Mouse (Mus musculus) hindbrain, embryonic 16.5 days (tissue): ENCODE measurements around the gene A730015C16Rik. TPM values are rescaled to one million over a fixed set of nuclear protein-coding genes. Genes with fewer than 3 reads are reported as not detected.

ENCODE experiments used
- ATAC-seq: fragments of 200-750 bp; cut with Nextera tagmentation; 2 replicates; pipeline ENCODE4 v1.8.0; 2017; ENCODE audit warnings: moderate TSS enrichment, moderate library complexity
- H3K27ac ChIP-seq: fragments of 300-500 bp; sonication (generic); 2 replicates; pipeline ENCODE4 v1.5.1; 2014; ENCODE audit warnings: low read depth, mild to moderate bottlenecking, control low read depth, low read length, moderate library complexity
- H3K27me3 ChIP-seq: fragments of 300-500 bp; sonication (generic); replicated peaks from 2 replicates; pipeline ENCODE4 v1.6.1; 2014; ENCODE audit warnings: low read length; ENCODE audit not compliant: control insufficient read depth, insufficient read depth
- H3K36me3 ChIP-seq: fragments of 300-500 bp; sonication (generic); 2 replicates; pipeline ENCODE4 v1.6.1; 2014; ENCODE audit warnings: mild to moderate bottlenecking, low read length, moderate library complexity, mixed read lengths; ENCODE audit not compliant: control insufficient read depth, insufficient read depth
- H3K4me1 ChIP-seq: fragments of 300-500 bp; sonication (generic); 2 replicates; pipeline ENCODE4 v1.6.1; 2014; ENCODE audit warnings: low read depth, low read length; ENCODE audit not compliant: control insufficient read depth, insufficient read depth
- H3K4me2 ChIP-seq: fragments of 300-500 bp; sonication (generic); 2 replicates; pipeline ENCODE4 v1.6.1; 2014; ENCODE audit warnings: mild to moderate bottlenecking, low read length, control low read depth, moderate library complexity
- H3K4me3 ChIP-seq: fragments of 300-500 bp; sonication (generic); 2 replicates; pipeline ENCODE4 v1.5.1; 2014; ENCODE audit warnings: mild to moderate bottlenecking, low read length, control low read depth, moderate library complexity
- H3K9ac ChIP-seq: fragments of 300-500 bp; sonication (generic); 2 replicates; pipeline ENCODE4 v1.6.1; 2014; ENCODE audit warnings: low read depth, mild to moderate bottlenecking, control low read depth, low read length, moderate library complexity
- H3K9me3 ChIP-seq: fragments of 300-500 bp; sonication (generic); 2 replicates; pipeline ENCODE4 v1.6.1; 2014; ENCODE audit warnings: mild to moderate bottlenecking, low read length, moderate library complexity; ENCODE audit not compliant: control insufficient read depth
- WGBS: fragments of 180-500 bp; shearing (Covaris S2); extraction: QIAGEN DNeasy Blood & Tissue Kit; methylation state at CpG from one replicate; pipeline ENCODE4 v1.1.7; 2014; 5-methylcytosine and 5-hydroxymethylcytosine counted together
- polyA plus RNA-seq: library from polyadenylated mRNA; unstranded; fragments of >200 nt; fragmentation: Nextera tagmentation; extraction: Ambion mirVana; gene quantifications from 2 replicates; pipeline ENCODE4 v1.2.1, GENCODE M21; 2015

Gene A730015C16Rik
- polyA plus RNA-seq, 1 experiment from 2014 or later, result 1.0 TPM

DNA sequence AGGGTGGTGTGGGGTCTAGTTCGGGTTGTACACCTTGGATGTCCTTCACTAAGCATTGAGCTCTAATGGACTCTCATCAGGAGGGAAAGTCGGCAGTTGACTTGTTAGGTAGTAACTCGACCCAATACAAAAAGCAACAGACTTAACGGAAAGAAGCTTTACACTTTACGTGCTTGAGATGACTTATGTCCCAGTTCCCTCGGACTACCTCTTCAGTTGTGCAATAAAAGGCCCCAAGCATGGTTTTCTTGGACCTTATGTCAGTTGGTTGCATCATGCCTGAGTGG lies 14.6 kb downstream of the A730015C16Rik start:
- ATAC-seq, result no peak
- Histone ChIP-seq H3K9ac (peak overlapping the region; percentile 76), H3K4me1 (peaks cover 25% of the 10 kb centered on the region), H3K9me3 (no peaks in the 10 kb centered on the region), H3K4me2 (peak overlapping the region; percentile 87), H3K36me3 (no peaks in the 10 kb centered on the region; the same call in 1 of the 2 replicates), H3K27ac (peak overlapping the region; percentile 99), H3K4me3 (peak overlapping the region; percentile 91), H3K27me3 (no peaks in the 10 kb centered on the region)
- 1% methylated on average over 6 of the region's 6 CpGs for WGBS

DNA sequence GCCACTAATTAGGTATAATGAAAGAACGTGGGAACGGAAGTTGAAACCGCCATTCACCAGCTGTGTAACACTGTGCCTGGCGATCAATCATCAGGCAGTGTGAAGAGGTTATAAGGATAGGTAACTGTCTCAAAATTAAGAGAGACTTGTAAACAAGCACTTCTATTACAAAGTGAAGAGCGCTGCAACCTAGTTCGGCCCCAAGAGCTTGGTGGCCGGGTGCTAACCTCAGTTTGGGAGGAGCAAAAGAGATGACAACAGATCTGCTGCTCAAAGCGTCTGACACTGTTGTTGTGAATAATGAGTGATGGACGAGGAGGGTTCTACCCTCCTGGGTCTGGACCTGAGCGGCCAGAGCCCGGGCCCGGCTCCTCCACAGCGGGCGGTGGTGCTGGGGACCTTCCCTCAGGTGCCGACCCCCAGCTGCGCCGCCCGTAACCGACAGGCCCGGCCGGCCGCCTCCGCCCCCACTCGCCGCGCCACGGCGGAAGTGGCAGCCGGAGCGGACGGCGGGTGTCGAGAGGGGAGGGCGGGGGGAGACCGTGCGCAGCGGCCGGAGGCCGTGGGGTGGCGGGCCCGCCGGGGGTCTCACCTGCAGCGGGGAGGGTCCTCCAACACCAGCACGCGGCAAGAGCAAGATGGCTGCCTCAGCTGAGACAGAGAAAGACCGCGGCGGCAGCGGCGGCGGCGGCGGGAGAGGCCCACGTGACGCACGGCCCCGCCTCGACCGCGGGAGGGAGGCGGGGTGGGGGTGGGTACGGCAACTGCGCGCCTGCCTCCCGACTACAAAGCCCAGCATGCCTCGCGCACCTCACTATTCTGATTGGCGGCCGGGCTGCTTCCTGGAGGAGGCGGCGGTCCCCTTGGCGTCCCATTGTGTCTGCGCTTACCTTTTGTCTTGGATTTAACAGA lies 15.2 kb downstream of the A730015C16Rik start, which contains the start of gene Btf3l4:
Btf3l4 (minus strand) TSS at position 699 of the 912 bp plus-strand sequence.
- peak within 1 kb of the TSS; percentile 99 for H3K27ac ChIP-seq
- peak within 1 kb of the TSS; percentile 87 for H3K4me2 ChIP-seq
- peak within 1 kb of the TSS; percentile 99 for H3K9ac ChIP-seq
- under 1% methylated on average over 64 of the region's 73 CpGs for WGBS
- ATAC-seq, result peak; percentile 94
- H3K27me3 ChIP-seq, result no peaks in the 10 kb centered on the region
- no peaks in the 10 kb centered on the region for H3K9me3 ChIP-seq
- no peaks in the 10 kb centered on the region; the same call in 1 of the 2 replicates for H3K36me3 ChIP-seq
- H3K4me1 ChIP-seq, result peaks cover 25% of the 10 kb centered on the region
- H3K4me3 ChIP-seq, result peak within 1 kb of the TSS; percentile 91

DNA sequence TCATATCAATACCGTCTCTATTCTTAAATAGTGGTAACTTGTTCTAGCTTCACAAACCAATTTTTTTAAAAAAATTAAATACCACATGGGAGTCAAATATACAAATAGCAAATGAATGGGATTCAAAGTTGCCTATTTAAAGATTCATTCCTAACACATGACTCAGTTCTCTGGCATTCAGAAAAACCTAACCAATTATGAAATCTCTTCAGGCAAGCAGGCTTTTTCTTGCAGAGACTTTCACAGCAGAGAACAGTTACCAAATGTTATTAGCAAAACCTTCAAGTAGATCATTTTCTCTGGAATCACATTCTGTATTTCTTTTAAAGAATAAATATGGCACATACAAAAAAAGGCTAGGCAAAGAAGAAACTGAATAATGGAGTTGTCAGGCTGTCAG lies 17.7 kb downstream of the A730015C16Rik start:
- Histone ChIP-seq H3K9ac (no peak overlapping the region), H3K4me1 (peaks cover 18% of the 10 kb centered on the region), H3K27ac (no peak overlapping the region), H3K27me3 (no peaks in the 10 kb centered on the region), H3K36me3 (peaks cover 8% of the 10 kb centered on the region), H3K4me3 (no peak overlapping the region), H3K9me3 (no peaks in the 10 kb centered on the region), H3K4me2 (peak overlapping the region; percentile 6; the same call in 1 of the 2 replicates)
- ATAC-seq, result no peak
- WGBS, result 88% methylated on average over 1 of the region's 1 CpGs

DNA sequence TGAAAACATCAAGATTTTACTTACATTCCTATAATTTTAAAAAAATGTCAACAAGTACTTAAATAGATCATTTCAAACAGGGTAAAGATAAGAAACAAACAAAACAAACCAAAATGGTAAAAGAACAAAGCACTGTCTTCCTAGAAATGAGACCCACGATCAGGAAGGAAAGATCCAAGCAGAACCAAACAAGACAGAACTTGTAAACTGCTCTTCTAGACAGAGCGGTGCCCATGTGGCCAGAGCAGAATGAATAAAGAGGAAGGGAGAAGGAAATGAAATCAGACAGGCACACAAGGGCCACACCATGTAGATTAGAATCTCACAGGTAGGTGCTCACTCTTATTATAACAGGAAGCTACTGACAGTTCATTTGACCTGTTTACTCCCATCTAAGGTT lies 21.8 kb downstream of the A730015C16Rik start:
- WGBS, result 87% methylated on average over 2 of the region's 2 CpGs
- Histone ChIP-seq H3K4me3 (no peak overlapping the region), H3K9me3 (no peaks in the 10 kb centered on the region), H3K9ac (no peak overlapping the region), H3K27ac (no peak overlapping the region), H3K36me3 (peaks cover 23% of the 10 kb centered on the region), H3K4me1 (peaks cover 6% of the 10 kb centered on the region), H3K4me2 (no peak overlapping the region), H3K27me3 (no peaks in the 10 kb centered on the region)
- ATAC-seq, result no peak

DNA sequence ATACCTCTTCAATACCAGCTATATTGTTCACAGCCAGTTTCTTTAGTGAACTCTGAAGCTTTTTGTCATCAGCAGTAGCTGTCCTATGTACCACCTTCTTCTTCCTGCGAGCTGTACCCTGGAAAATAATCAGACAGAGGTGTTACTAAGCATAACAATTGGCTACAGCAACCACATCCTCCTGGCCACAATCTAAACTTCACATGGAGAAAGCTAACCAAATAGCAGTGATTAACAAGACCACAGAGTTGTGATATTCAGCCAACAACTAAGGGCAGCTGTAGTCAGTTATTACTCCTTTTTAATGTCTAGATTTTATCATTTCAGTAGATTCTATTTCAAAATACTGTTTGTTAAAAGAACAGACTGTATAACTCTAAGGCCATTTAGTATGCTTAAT lies 22.3 kb downstream of the A730015C16Rik start:
- no peak overlapping the region for H3K4me2 ChIP-seq
- peaks cover 2% of the 10 kb centered on the region for H3K4me1 ChIP-seq
- ATAC-seq, result no peak
- no peak overlapping the region for H3K4me3 ChIP-seq
- no peak overlapping the region for H3K9ac ChIP-seq
- WGBS, result 89% methylated on average over 1 of the region's 1 CpGs
- no peaks in the 10 kb centered on the region for H3K27me3 ChIP-seq
- no peaks in the 10 kb centered on the region for H3K9me3 ChIP-seq
- no peak overlapping the region for H3K27ac ChIP-seq
- peaks cover 23% of the 10 kb centered on the region for H3K36me3 ChIP-seq

DNA sequence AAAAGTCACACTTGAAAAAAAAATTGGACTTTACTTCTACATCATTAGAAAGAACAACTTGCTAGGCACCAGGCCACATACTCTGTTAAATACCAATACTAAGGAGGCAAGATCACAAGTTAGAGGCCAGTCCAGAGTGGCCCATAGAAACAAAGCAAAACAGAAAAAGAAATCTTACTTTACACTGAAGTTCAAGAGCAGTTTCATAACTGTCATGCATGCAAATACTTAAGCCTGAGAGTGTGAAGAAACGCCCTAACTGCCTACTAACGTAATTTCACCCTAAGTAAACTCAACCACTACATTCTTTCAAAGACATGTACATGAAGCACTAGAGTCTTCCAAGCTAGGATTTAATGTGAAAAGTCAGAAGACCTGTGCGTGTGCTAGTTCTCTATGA lies 22.7 kb downstream of the A730015C16Rik start:
- no peaks in the 10 kb centered on the region for H3K4me1 ChIP-seq
- H3K27me3 ChIP-seq, result no peaks in the 10 kb centered on the region
- 97% methylated on average over 3 of the region's 3 CpGs for WGBS
- H3K9me3 ChIP-seq, result no peaks in the 10 kb centered on the region
- H3K4me2 ChIP-seq, result no peak overlapping the region
- ATAC-seq, result no peak
- peaks cover 23% of the 10 kb centered on the region for H3K36me3 ChIP-seq
- H3K9ac ChIP-seq, result no peak overlapping the region
- no peak overlapping the region for H3K4me3 ChIP-seq
- H3K27ac ChIP-seq, result no peak overlapping the region

DNA sequence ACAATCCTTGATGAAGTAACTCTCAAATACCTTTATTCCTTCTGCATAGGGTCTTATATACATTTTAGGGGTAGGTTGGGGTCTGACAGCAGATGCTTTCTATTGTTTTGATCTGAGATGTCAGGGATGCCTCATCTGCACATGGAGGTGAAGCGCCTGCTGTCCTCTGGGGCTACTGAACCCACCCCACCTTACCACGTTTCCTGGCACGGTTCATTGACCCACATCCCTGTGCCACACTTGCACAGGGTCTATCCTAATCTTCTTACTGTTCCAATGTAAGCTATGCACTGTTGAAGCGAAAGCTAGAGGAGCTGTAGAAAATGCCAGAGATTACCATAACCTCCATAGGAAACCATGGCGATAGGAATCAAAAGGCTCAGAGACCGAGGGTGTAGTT lies 36.9 kb downstream of the A730015C16Rik start:
- Histone ChIP-seq H3K27ac (no peak overlapping the region), H3K9ac (no peak overlapping the region), H3K4me3 (no peak overlapping the region), H3K27me3 (no peaks in the 10 kb centered on the region), H3K4me1 (no peaks in the 10 kb centered on the region), H3K4me2 (no peak overlapping the region), H3K36me3 (0 out of 2 replicates have a peak, but pooled peaks cover 2% of the 10 kb centered on the region), H3K9me3 (no peaks in the 10 kb centered on the region)
- ATAC-seq, result no peak
- 63% methylated on average over 6 of the region's 6 CpGs for WGBS

DNA sequence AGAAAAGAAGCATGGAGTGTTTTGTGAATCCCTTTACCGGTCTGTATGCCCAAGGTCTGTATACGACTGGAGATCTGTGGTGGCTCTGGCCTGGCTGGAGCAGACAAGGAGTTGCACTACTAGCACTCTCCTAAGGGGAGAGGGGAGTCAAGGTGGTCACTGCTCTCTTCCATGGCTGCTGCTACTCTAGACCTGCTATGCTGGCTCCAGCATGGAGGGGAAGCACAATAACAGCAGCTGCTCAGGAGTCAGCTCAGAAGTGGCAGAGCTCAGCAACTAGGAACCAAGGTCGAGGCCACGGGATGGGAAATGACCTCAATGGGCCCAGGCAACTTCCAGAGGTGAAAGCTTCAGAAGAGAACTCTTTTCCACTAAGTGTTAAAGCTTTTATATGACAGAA lies 37.3 kb downstream of the A730015C16Rik start:
- Histone ChIP-seq H3K4me2 (no peak overlapping the region), H3K36me3 (0 out of 2 replicates have a peak, but pooled peaks cover 2% of the 10 kb centered on the region), H3K27me3 (no peaks in the 10 kb centered on the region), H3K9ac (no peak overlapping the region), H3K27ac (no peak overlapping the region), H3K4me3 (no peak overlapping the region), H3K9me3 (no peaks in the 10 kb centered on the region), H3K4me1 (no peaks in the 10 kb centered on the region)
- ATAC-seq, result no peak
- WGBS, result 75% methylated on average over 4 of the region's 4 CpGs

DNA sequence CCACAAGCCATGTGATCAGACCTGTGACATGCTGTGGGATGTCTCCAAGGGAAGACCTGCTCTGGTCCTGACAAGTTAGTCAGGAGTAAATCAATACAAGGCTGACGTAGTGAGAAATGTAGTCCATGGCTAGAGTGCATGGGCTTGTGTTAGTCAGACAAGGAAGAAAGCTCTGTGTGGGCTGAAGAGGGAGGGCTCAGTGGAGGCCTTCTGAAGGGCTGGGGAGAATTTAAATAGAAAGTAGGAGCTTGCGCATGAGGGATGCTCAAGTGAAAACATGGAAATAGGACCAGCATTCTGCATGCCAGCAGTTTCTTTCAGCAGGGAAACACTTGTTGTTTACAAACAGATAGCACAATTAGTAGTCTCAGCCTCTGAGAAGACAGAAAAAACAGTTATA lies 44.9 kb downstream of the A730015C16Rik start:
- Histone ChIP-seq H3K9ac (no peak overlapping the region), H3K36me3 (no peaks in the 10 kb centered on the region), H3K4me2 (no peak overlapping the region), H3K4me3 (no peak overlapping the region), H3K9me3 (no peaks in the 10 kb centered on the region), H3K27me3 (no peaks in the 10 kb centered on the region), H3K4me1 (no peaks in the 10 kb centered on the region), H3K27ac (no peak overlapping the region)
- ATAC-seq, result no peak
- WGBS, result 81% methylated on average over 2 of the region's 2 CpGs
